ENCODE assay signal across 8 mouse cellular contexts in the genomic region with DNA sequence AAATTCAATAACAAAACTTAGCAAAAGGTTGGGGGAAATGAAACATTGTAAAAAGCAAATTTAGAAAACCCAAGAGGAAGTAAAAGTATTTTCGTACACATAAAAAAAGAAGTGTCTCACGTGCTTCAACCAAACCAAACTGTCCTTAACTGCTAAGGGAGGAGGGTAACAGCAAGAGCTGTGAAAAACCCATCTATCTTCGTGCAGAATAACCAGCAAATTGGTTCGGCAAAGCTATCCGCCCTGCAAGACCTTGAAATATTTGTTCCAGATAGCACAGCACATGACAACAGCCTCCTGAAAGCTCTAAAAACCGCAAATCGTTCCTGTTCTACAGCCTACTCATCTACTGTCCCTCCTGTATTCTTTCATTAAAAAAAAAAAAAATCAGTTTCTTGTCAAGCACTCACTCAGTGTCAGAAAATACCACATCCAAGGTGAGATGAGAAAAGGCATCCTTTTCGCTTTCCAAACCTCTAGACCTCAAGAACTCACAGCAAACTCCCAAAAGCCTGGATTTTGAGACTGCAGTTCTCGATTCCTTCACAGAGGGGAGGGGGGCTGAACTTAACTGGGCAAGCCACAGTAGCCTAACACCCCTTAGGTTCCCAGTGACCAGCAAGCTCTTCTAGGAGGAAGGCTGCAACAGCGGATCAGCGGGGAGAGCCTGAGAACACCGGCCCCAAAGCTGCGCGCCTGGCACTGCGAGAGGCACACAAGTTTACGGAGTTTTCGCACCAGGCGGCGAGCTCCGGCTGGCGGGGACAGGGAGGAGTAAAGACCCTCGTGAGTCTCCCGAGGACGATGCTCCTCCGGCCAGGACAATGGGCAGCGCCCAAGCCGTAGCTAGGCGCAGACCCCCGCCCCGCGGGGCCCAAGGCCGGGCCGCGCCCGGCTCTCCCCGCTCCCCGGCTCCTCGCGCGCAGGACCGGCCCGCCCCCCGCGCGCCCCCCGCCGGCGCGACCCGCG. TPM values are rescaled to one million over a fixed set of nuclear protein-coding genes. Genes with fewer than 3 reads are reported as not detected.
DNase-seq lines count a peak whose midpoint lies in the region; ATAC-seq lines count a peak whose summit lies in the region.

No protein-coding gene starts in this region.

- no peaks in the 10 kb centered on the region for H3K27me3 ChIP-seq in embryonic facial prominence, embryonic 15.5 days
- no peaks in the 10 kb centered on the region; the same call in 1 of the 2 replicates for H3K27me3 ChIP-seq in hindbrain, embryonic 12.5 days
- H3K27me3 ChIP-seq in liver, embryonic 12.5 days (replicated peaks), result no peaks in the 10 kb centered on the region
- no peaks in the 10 kb centered on the region for H3K27me3 ChIP-seq in neural tube, embryonic 12.5 days (replicated peaks)

- peak overlapping the region; percentile 70 for H3K9ac ChIP-seq in embryonic facial prominence, embryonic 15.5 days
- peak overlapping the region; percentile 90 for H3K9ac ChIP-seq in hindbrain, embryonic 12.5 days
- peak overlapping the region; percentile 95 for H3K9ac ChIP-seq in liver, embryonic 12.5 days
- H3K9ac ChIP-seq in neural tube, embryonic 12.5 days, result peak overlapping the region; percentile 85

- H3K4me2 ChIP-seq in embryonic facial prominence, embryonic 15.5 days (replicated peaks), result peak overlapping the region; percentile 84
- H3K4me2 ChIP-seq in hindbrain, embryonic 12.5 days (replicated peaks), result peak overlapping the region; percentile 82
- peak overlapping the region; percentile 93 for H3K4me2 ChIP-seq in liver, embryonic 12.5 days
- H3K4me2 ChIP-seq in neural tube, embryonic 12.5 days (replicated peaks), result peak overlapping the region; percentile 85

- H3K36me3 ChIP-seq in embryonic facial prominence, embryonic 15.5 days, result no peaks in the 10 kb centered on the region
- no peaks in the 10 kb centered on the region for H3K36me3 ChIP-seq in hindbrain, embryonic 12.5 days
- H3K36me3 ChIP-seq in liver, embryonic 12.5 days, result peaks cover 6% of the 10 kb centered on the region; the same call in 1 of the 2 replicates
- no peaks in the 10 kb centered on the region for H3K36me3 ChIP-seq in neural tube, embryonic 12.5 days

- peak; percentile 67 for ATAC-seq in embryonic facial prominence, embryonic 15.5 days (ENCODE audit: insufficient number of reproducible peaks, low FRiP score, low TSS enrichment, low read depth)
- peak; percentile 84 for ATAC-seq in hindbrain, embryonic 12.5 days (ENCODE audit: low FRiP score)
- peak; percentile 34 for ATAC-seq in liver, embryonic 12.5 days
- ATAC-seq in neural tube, embryonic 12.5 days (ENCODE audit: low FRiP score, low read depth), result peak; percentile 82

- peak overlapping the region; percentile 73 for H3K4me3 ChIP-seq in embryonic facial prominence, embryonic 15.5 days (replicated peaks)
- peak overlapping the region; percentile 82 for H3K4me3 ChIP-seq in hindbrain, embryonic 12.5 days
- H3K4me3 ChIP-seq in liver, embryonic 12.5 days, result peak overlapping the region; percentile 94
- peak overlapping the region; percentile 74 for H3K4me3 ChIP-seq in neural tube, embryonic 12.5 days

- intact Hi-C loops in left cerebral cortex, postnatal 4 days (cut with DNase I), result no loop called here

- H3K27ac ChIP-seq in embryonic facial prominence, embryonic 15.5 days (replicated peaks), result peak overlapping the region; percentile 87
- H3K27ac ChIP-seq in hindbrain, embryonic 12.5 days, result peak overlapping the region; percentile 92
- H3K27ac ChIP-seq in liver, embryonic 12.5 days, result peak overlapping the region; percentile 92
- peak overlapping the region; percentile 81 for H3K27ac ChIP-seq in neural tube, embryonic 12.5 days

- peaks cover 35% of the 10 kb centered on the region for H3K4me1 ChIP-seq in embryonic facial prominence, embryonic 15.5 days
- H3K4me1 ChIP-seq in hindbrain, embryonic 12.5 days, result peaks cover 30% of the 10 kb centered on the region
- H3K4me1 ChIP-seq in liver, embryonic 12.5 days, result peaks cover 65% of the 10 kb centered on the region
- peaks cover 29% of the 10 kb centered on the region for H3K4me1 ChIP-seq in neural tube, embryonic 12.5 days

- H3K9me3 ChIP-seq in embryonic facial prominence, embryonic 15.5 days (replicated peaks), result no peaks in the 10 kb centered on the region
- H3K9me3 ChIP-seq in hindbrain, embryonic 12.5 days (replicated peaks), result no peaks in the 10 kb centered on the region
- no peaks in the 10 kb centered on the region for H3K9me3 ChIP-seq in liver, embryonic 12.5 days (replicated peaks)
- no peaks in the 10 kb centered on the region for H3K9me3 ChIP-seq in neural tube, embryonic 12.5 days

- WGBS in embryonic facial prominence, embryonic 15.5 days, result 1% methylated on average over 50 of the region's 51 CpGs
- 4% methylated on average over 47 of the region's 51 CpGs for WGBS in hindbrain, embryonic 12.5 days
- 1% methylated on average over 43 of the region's 51 CpGs for WGBS in liver, embryonic 12.5 days (ENCODE audit: insufficient replicate concordance)
- WGBS in neural tube, embryonic 12.5 days, result 3% methylated on average over 46 of the region's 51 CpGs

- DNase-seq in layer of hippocampus, adult 8-10 months (ENCODE audit: low spot score in 2 of 2), result peak; percentile 33 to 38
- no peak for DNase-seq in layer of hippocampus, adult 9-10 months (ENCODE audit: low spot score)
- DNase-seq in MN1 (ENCODE audit: low spot score), result peak; percentile 57
- DNase-seq in left cerebral cortex, postnatal 4 days, result no peak

RNA-seq across cellular contexts. Expression of a gene that starts 0.5 kb away (rescaled TPM):
- total RNA-seq in layer of hippocampus, adult 8-10 months (2022), result 10 to 100 TPM; 79.7 to 96.9 (median 88.7) TPM
- 41.0 and 42.3 TPM in 2 replicates for polyA plus RNA-seq in embryonic facial prominence, embryonic 15.5 days (2015; fragmentation: Nextera tagmentation; extraction: Ambion mirVana)
- polyA plus RNA-seq in hindbrain, embryonic 12.5 days (2016; fragmentation: Nextera tagmentation; extraction: Ambion mirVana), result 62.1 and 63.3 TPM in 2 replicates
- 33.4 and 34.4 TPM in 2 replicates for polyA plus RNA-seq in liver, embryonic 12.5 days (2016; fragmentation: Nextera tagmentation; extraction: Ambion mirVana)
- polyA plus RNA-seq in neural tube, embryonic 12.5 days (2016; fragmentation: Nextera tagmentation; extraction: Ambion mirVana), result 69.2 and 71.6 TPM in 2 replicates
- 10 to 100 TPM; 87.9 to 93.3 TPM for total RNA-seq in left cerebral cortex, postnatal 4 days (2021)

RNA-seq across cellular contexts. Expression of a gene that starts 0.7 kb away (rescaled TPM):
- 10 to 100 TPM; 27.6 to 42.0 (median 35.2) TPM for total RNA-seq in layer of hippocampus, adult 8-10 months (2022)
- 20.4 and 24.2 TPM in 2 replicates for polyA plus RNA-seq in embryonic facial prominence, embryonic 15.5 days (2015; fragmentation: Nextera tagmentation; extraction: Ambion mirVana)
- 23.7 and 25.2 TPM in 2 replicates for polyA plus RNA-seq in hindbrain, embryonic 12.5 days (2016; fragmentation: Nextera tagmentation; extraction: Ambion mirVana)
- polyA plus RNA-seq in liver, embryonic 12.5 days (2016; fragmentation: Nextera tagmentation; extraction: Ambion mirVana), result 16.7 TPM in 2 replicates
- polyA plus RNA-seq in neural tube, embryonic 12.5 days (2016; fragmentation: Nextera tagmentation; extraction: Ambion mirVana), result 19.7 and 23.1 TPM in 2 replicates
- 10 to 100 TPM; 13.1 to 17.0 TPM for total RNA-seq in left cerebral cortex, postnatal 4 days (2021)

Comparison
In these comparisons a context has a peak if more than half of its experiments do, and no peak if none do; other contexts are left out.
1. DNase-seq: peak in layer of hippocampus, adult 8-10 months (2 of 2) and MN1 (single experiment); none in layer of hippocampus, adult 9-10 months (single experiment) and left cerebral cortex, postnatal 4 days (single experiment).
2. ATAC-seq: peak in every context shown above with its lines; median percentile 84 in hindbrain, embryonic 12.5 days; 82 in neural tube, embryonic 12.5 days; 67 in embryonic facial prominence, embryonic 15.5 days; 34 in liver, embryonic 12.5 days.
3. Peak in every context shown above with its lines, with median percentiles within 50 percentile points of each other: H3K27ac ChIP-seq, H3K4me2 ChIP-seq, H3K4me3 ChIP-seq and H3K9ac ChIP-seq.